Mouse (Mus musculus) c-Kit-positive CD71-negative TER-119-negative erythroid progenitor cells, embryonic 14.5 days (primary cell): Measurements from ENCODE around the gene Pnldc1.
"Not testable (repeated sequence)": the region's sequence is repeated elsewhere in the genome, so short reads cannot be mapped to it uniquely, and the experiment has no call there.

Experiments
- DNase-seq: peaks from one replicate; pipeline ENCODE4 v3.0.0-alpha.2; 2013; ENCODE audit warnings: low read depth

Pnldc1 gene

GRCm38 (mm10) chr17:12906436-12906835 is 3.6 kb downstream of the Pnldc1 start:
- DNase-seq: no peak

GRCm38 (mm10) chr17:12905810-12906209 is 4.2 kb downstream of the Pnldc1 start:
- no peak for DNase-seq

GRCm38 (mm10) chr17:12904349-12904748 is 5.7 kb downstream of the Pnldc1 start:
- DNase-seq: no peak

GRCm38 (mm10) chr17:12903372-12904333 is 6.4 kb downstream of the Pnldc1 start:
- DNase-seq: no peak

GRCm38 (mm10) chr17:12902291-12902690 is 7.7 kb downstream of the Pnldc1 start:
- DNase-seq: no peak

GRCm38 (mm10) chr17:12898607-12899006 is 11.4 kb downstream of the Pnldc1 start:
- not testable (repeated sequence) for DNase-seq

GRCm38 (mm10) chr17:12897674-12898073 is 12.4 kb downstream of the Pnldc1 start:
- no peak for DNase-seq

GRCm38 (mm10) chr17:12892033-12892432 is 18.0 kb downstream of the Pnldc1 start:
- no peak for DNase-seq

- no peak for DNase-seq
Measured at GRCm38 (mm10) chr17:12891054-12891453, 19.0 kb downstream of the Pnldc1 start.

GRCm38 (mm10) chr17:12887021-12887775 is 22.8 kb downstream of the Pnldc1 start:
- no peak for DNase-seq

GRCm38 (mm10) chr17:12886620-12887019 is 23.4 kb downstream of the Pnldc1 start:
- no peak for DNase-seq

- no peak for DNase-seq
Measured at GRCm38 (mm10) chr17:12881216-12881615, 28.8 kb downstream of the Pnldc1 start.

GRCm38 (mm10) chr17:12880178-12880577 is 29.9 kb downstream of the Pnldc1 start:
- peak; percentile 87 for DNase-seq

- no peak for DNase-seq
Measured at GRCm38 (mm10) chr17:12875734-12876133, 34.3 kb downstream of the Pnldc1 start, which contains the start of gene Mrgprh. Mrgprh (plus strand) TSS chr17:12876034.

GRCm38 (mm10) chr17:12872275-12873028 is 37.6 kb downstream of the Pnldc1 start:
- no peak for DNase-seq

- no peak for DNase-seq
Measured at GRCm38 (mm10) chr17:12868640-12869039, 41.4 kb downstream of the Pnldc1 start.

GRCm38 (mm10) chr17:12868043-12868442 is 42.0 kb downstream of the Pnldc1 start, which contains the start of gene Mas1:
Mas1 (minus strand) TSS chr17:12868143.
- no peak for DNase-seq

GRCm38 (mm10) chr17:12866853-12867252 is 43.2 kb downstream of the Pnldc1 start:
- DNase-seq: no peak

GRCm38 (mm10) chr17:12865407-12865806 is 44.6 kb downstream of the Pnldc1 start:
- no peak for DNase-seq

GRCm38 (mm10) chr17:12864111-12864510 is 45.9 kb downstream of the Pnldc1 start:
- DNase-seq: no peak

GRCm38 (mm10) chr17:12859006-12859520 is 51.0 kb downstream of the Pnldc1 start:
- DNase-seq: no peak

GRCm38 (mm10) chr17:12858072-12858471 is 52.0 kb downstream of the Pnldc1 start:
- DNase-seq: no peak
